Mouse (Mus musculus): Measurements from ENCODE around the gene Gm13090. TPM values are rescaled to one million over a fixed set of nuclear protein-coding genes. Genes with fewer than 3 reads are reported as not detected.

Gm13090 gene
- polyA plus RNA-seq, 1 experiment = not detected

GRCm38 (mm10) chr4:151095207-151095606 is 5.8 kb downstream of the Gm13090 start:
- Histone ChIP-seq H3K27me3 (ENCODE audit: control insufficient read depth, insufficient read depth, low read length) (no peaks in the 10 kb centered on the region), H3K4me3 (ENCODE audit: control insufficient read depth, insufficient read depth, low read length) (no peak overlapping the region), H3K27ac (ENCODE audit: control insufficient read depth, insufficient read depth, low read length) (no peak overlapping the region), H3K36me3 (ENCODE audit: control insufficient read depth, insufficient read depth, low read length) (no peaks in the 10 kb centered on the region), H3K4me1 (replicated peaks; ENCODE audit: control insufficient read depth, insufficient read depth, low read length) (no peaks in the 10 kb centered on the region)
- WGBS = 42% methylated on average over 2 of the region's 2 CpGs
- no peak for TF ChIP-seq POLR2A (IDR thresholded peaks at IDR 0.05; ENCODE audit: control insufficient read depth, extremely low read depth, insufficient read depth, low read length, poor library complexity)
- TF ChIP-seq CTCF (IDR thresholded peaks at IDR 0.05; ENCODE audit: borderline replicate concordance, control insufficient read depth, extremely low read depth, insufficient read depth, low read length, poor library complexity) = no peak
- DNase-seq = peak; percentile 16

GRCm38 (mm10) chr4:151096334-151097103 is 7.1 kb downstream of the Gm13090 start:
- Histone ChIP-seq H3K36me3 (ENCODE audit: control insufficient read depth, insufficient read depth, low read length) (no peaks in the 10 kb centered on the region), H3K27ac (ENCODE audit: control insufficient read depth, insufficient read depth, low read length) (no peak overlapping the region), H3K4me1 (replicated peaks; ENCODE audit: control insufficient read depth, insufficient read depth, low read length) (no peaks in the 10 kb centered on the region), H3K4me3 (ENCODE audit: control insufficient read depth, insufficient read depth, low read length) (no peak overlapping the region), H3K27me3 (ENCODE audit: control insufficient read depth, insufficient read depth, low read length) (no peaks in the 10 kb centered on the region)
- DNase-seq = no peak
- WGBS = 88% methylated on average over 18 of the region's 18 CpGs
- TF ChIP-seq POLR2A (IDR thresholded peaks at IDR 0.05; ENCODE audit: control insufficient read depth, extremely low read depth, insufficient read depth, low read length, poor library complexity) (no peak), CTCF (IDR thresholded peaks at IDR 0.05; ENCODE audit: borderline replicate concordance, control insufficient read depth, extremely low read depth, insufficient read depth, low read length, poor library complexity) (no peak)

GRCm38 (mm10) chr4:151097104-151097438 is 7.7 kb downstream of the Gm13090 start:
- no peak for DNase-seq
- no peak overlapping the region for H3K4me3 ChIP-seq (ENCODE audit: control insufficient read depth, insufficient read depth, low read length)
- no peaks in the 10 kb centered on the region for H3K27me3 ChIP-seq (ENCODE audit: control insufficient read depth, insufficient read depth, low read length)
- no peaks in the 10 kb centered on the region for H3K4me1 ChIP-seq (replicated peaks; ENCODE audit: control insufficient read depth, insufficient read depth, low read length)
- 89% methylated on average over 11 of the region's 11 CpGs for WGBS
- H3K36me3 ChIP-seq (ENCODE audit: control insufficient read depth, insufficient read depth, low read length) = no peaks in the 10 kb centered on the region
- no peak for TF ChIP-seq POLR2A (IDR thresholded peaks at IDR 0.05; ENCODE audit: control insufficient read depth, extremely low read depth, insufficient read depth, low read length, poor library complexity)
- no peak for TF ChIP-seq CTCF (IDR thresholded peaks at IDR 0.05; ENCODE audit: borderline replicate concordance, control insufficient read depth, extremely low read depth, insufficient read depth, low read length, poor library complexity)
- no peak overlapping the region for H3K27ac ChIP-seq (ENCODE audit: control insufficient read depth, insufficient read depth, low read length)

- Histone ChIP-seq H3K4me3 (ENCODE audit: control insufficient read depth, insufficient read depth, low read length) (no peak overlapping the region), H3K36me3 (ENCODE audit: control insufficient read depth, insufficient read depth, low read length) (no peaks in the 10 kb centered on the region), H3K4me1 (replicated peaks; ENCODE audit: control insufficient read depth, insufficient read depth, low read length) (peaks cover 7% of the 10 kb centered on the region), H3K27me3 (ENCODE audit: control insufficient read depth, insufficient read depth, low read length) (peaks cover 3% of the 10 kb centered on the region; the same call in 1 of the 2 replicates), H3K27ac (ENCODE audit: control insufficient read depth, insufficient read depth, low read length) (no peak overlapping the region)
- TF ChIP-seq POLR2A (IDR thresholded peaks at IDR 0.05; ENCODE audit: control insufficient read depth, extremely low read depth, insufficient read depth, low read length, poor library complexity) (no peak), CTCF (IDR thresholded peaks at IDR 0.05; ENCODE audit: borderline replicate concordance, control insufficient read depth, extremely low read depth, insufficient read depth, low read length, poor library complexity) (no peak)
- 91% methylated on average over 11 of the region's 11 CpGs for WGBS
- DNase-seq = no peak
Measured at GRCm38 (mm10) chr4:151103646-151104045, 14.3 kb downstream of the Gm13090 start.

GRCm38 (mm10) chr4:151104147-151104546 is 14.8 kb downstream of the Gm13090 start:
- TF ChIP-seq POLR2A (IDR thresholded peaks at IDR 0.05; ENCODE audit: control insufficient read depth, extremely low read depth, insufficient read depth, low read length, poor library complexity) = no peak
- Histone ChIP-seq H3K36me3 (ENCODE audit: control insufficient read depth, insufficient read depth, low read length) (no peaks in the 10 kb centered on the region), H3K27me3 (ENCODE audit: control insufficient read depth, insufficient read depth, low read length) (peaks cover 3% of the 10 kb centered on the region; the same call in 1 of the 2 replicates), H3K4me3 (ENCODE audit: control insufficient read depth, insufficient read depth, low read length) (no peak overlapping the region), H3K4me1 (replicated peaks; ENCODE audit: control insufficient read depth, insufficient read depth, low read length) (peaks cover 7% of the 10 kb centered on the region), H3K27ac (ENCODE audit: control insufficient read depth, insufficient read depth, low read length) (no peak overlapping the region)
- WGBS = 92% methylated on average over 10 of the region's 10 CpGs
- DNase-seq = no peak

- Histone ChIP-seq H3K27ac (ENCODE audit: control insufficient read depth, insufficient read depth, low read length) (no peak overlapping the region), H3K27me3 (ENCODE audit: control insufficient read depth, insufficient read depth, low read length) (peaks cover 3% of the 10 kb centered on the region; the same call in 1 of the 2 replicates), H3K4me3 (ENCODE audit: control insufficient read depth, insufficient read depth, low read length) (no peak overlapping the region), H3K4me1 (replicated peaks; ENCODE audit: control insufficient read depth, insufficient read depth, low read length) (peaks cover 7% of the 10 kb centered on the region), H3K36me3 (ENCODE audit: control insufficient read depth, insufficient read depth, low read length) (no peaks in the 10 kb centered on the region)
- WGBS = 82% methylated on average over 6 of the region's 6 CpGs
- no peak for DNase-seq
- TF ChIP-seq POLR2A (IDR thresholded peaks at IDR 0.05; ENCODE audit: control insufficient read depth, extremely low read depth, insufficient read depth, low read length, poor library complexity) (no peak), CTCF (IDR thresholded peaks at IDR 0.05; ENCODE audit: borderline replicate concordance, control insufficient read depth, extremely low read depth, insufficient read depth, low read length, poor library complexity) (no peak)
Measured at GRCm38 (mm10) chr4:151105886-151106285, 16.5 kb downstream of the Gm13090 start.

Measured in thymus, adult 2 months (tissue).